Mouse (Mus musculus) cerebellum, adult 18-20 months (tissue): ENCODE data around the gene Olfml3.

Experiments
- DNase-seq, 2 experiments: peaks; one replicate each; pipeline ENCODE4 v3.0.0; 2021

The Olfml3 gene

GRCm38 (mm10) chr3:103739329-103739728 lies 1.5 kb upstream of the Olfml3 start, which contains the start of gene Gm10964:
Gene Gm10964, plus strand, starts transcription at chr3:103739366.
- DNase-seq, result no peak

GRCm38 (mm10) chr3:103737061-103737754 lies 593 bp downstream of the Olfml3 start:
- DNase-seq, result peak; percentile 33 to 44

GRCm38 (mm10) chr3:103735776-103736600 lies 1.8 kb downstream of the Olfml3 start:
- no peak for DNase-seq

GRCm38 (mm10) chr3:103734696-103735519 lies 2.9 kb downstream of the Olfml3 start:
- DNase-seq, result no peak

- peak; percentile 29 to 34 for DNase-seq
These were observed 3.8 kb downstream of the Olfml3 start for GRCm38 (mm10) chr3:103733799-103734695.

- DNase-seq, result no peak
These were observed 4.6 kb downstream of the Olfml3 start for GRCm38 (mm10) chr3:103733176-103733575.

- DNase-seq, result no peak
These were observed 5.7 kb downstream of the Olfml3 start for GRCm38 (mm10) chr3:103732116-103732515.

GRCm38 (mm10) chr3:103729850-103730249 lies 8.0 kb downstream of the Olfml3 start:
- no peak for DNase-seq

GRCm38 (mm10) chr3:103727813-103728326 lies 9.9 kb downstream of the Olfml3 start:
- no peak for DNase-seq

- no peak for DNase-seq
These were observed 11.2 kb downstream of the Olfml3 start for GRCm38 (mm10) chr3:103726642-103727041.

GRCm38 (mm10) chr3:103724137-103724536 lies 13.7 kb downstream of the Olfml3 start:
- no peak for DNase-seq

- DNase-seq, result no peak
These were observed 19.1 kb downstream of the Olfml3 start for GRCm38 (mm10) chr3:103718728-103719127.

- no peak for DNase-seq
These were observed 20.7 kb downstream of the Olfml3 start for GRCm38 (mm10) chr3:103716774-103717760.

GRCm38 (mm10) chr3:103715762-103716693 lies 21.8 kb downstream of the Olfml3 start:
- no peak for DNase-seq

- DNase-seq, result no peak
These were observed 22.9 kb downstream of the Olfml3 start for GRCm38 (mm10) chr3:103714942-103715341.

- DNase-seq, result no peak
These were observed 23.4 kb downstream of the Olfml3 start for GRCm38 (mm10) chr3:103714236-103714875.

GRCm38 (mm10) chr3:103712196-103712595 lies 25.6 kb downstream of the Olfml3 start:
- no peak for DNase-seq

GRCm38 (mm10) chr3:103709470-103710040 lies 28.2 kb downstream of the Olfml3 start:
- no peak for DNase-seq
